Mouse (Mus musculus) sigmoid colon, adult 10 weeks (tissue): ENCODE measurements around the gene Cd5l. TPM values are rescaled to one million over a fixed set of nuclear protein-coding genes. Genes with fewer than 3 reads are reported as not detected.

Experiments
- polyA plus RNA-seq: library from polyadenylated mRNA; stranded (reverse); fragments of 350-450 nt; fragmentation: Illumina TruSeq; extraction: RNeasy Lipid Tissue Mini Kit (QIAGEN cat#74804); gene quantifications from one replicate; pipeline ENCODE4 v1.2.3, GENCODE M21; 2014; ENCODE audit warnings: low read depth, low replicate concordance

Cd5l gene
- 1.3 TPM for polyA plus RNA-seq

GRCm38 (mm10) chr3:87357581-87357980 is at the start of gene Cd5l:
Gene Cd5l, plus strand, starts transcription at chr3:87357881.

GRCm38 (mm10) chr3:87376195-87377165 is 18.8 kb downstream of the Cd5l start, which contains the start of gene Fcrl1:
Gene Fcrl1, plus strand, starts transcription at chr3:87376387.

Other genes with a start within 250 kb of the Cd5l start
- gene Kirrel, start 183.1 kb upstream of the Cd5l start, polyA plus RNA-seq, result 2.7 TPM
- 5.4 TPM for gene Fcrls, start 94.1 kb upstream of the Cd5l start, polyA plus RNA-seq
- 1.9 TPM for gene Fcrl1, start 18.5 kb downstream of the Cd5l start, polyA plus RNA-seq
- gene Fcrl5, start 77.9 kb downstream of the Cd5l start, polyA plus RNA-seq, result 0.32 TPM
- gene Etv3, start 167.5 kb downstream of the Cd5l start, polyA plus RNA-seq, result 39.5 TPM